ENCODE assay signal across 19 mouse cellular contexts in genomic region chr5:3652903-3653575, GRCm38 (mm10). TPM values are rescaled to one million over a fixed set of nuclear protein-coding genes. Genes with fewer than 3 reads are reported as not detected.
DNase-seq lines count a peak whose midpoint lies in the region; ATAC-seq and TF ChIP-seq lines count a peak whose summit lies in the region.
"Not testable (repeated sequence)": the region's sequence is repeated elsewhere in the genome, so short reads cannot be mapped to it uniquely, and the experiment has no call there.
"Had no signal": no experiment of that assay in that cellular context is flagged by ENCODE, and none has a peak within 500 bp of the region (broad histone marks: within the 10 kb centered on the region; RNA-seq: fewer than 3 reads in every experiment).

No protein-coding gene starts in this region.

- TF ChIP-seq POLR2A in MEL (IDR thresholded peaks at IDR 0.05; ENCODE audit: control insufficient read depth in 1 of 2, insufficient read depth in 1 of 2, low read depth in 1 of 2, low read length in 2 of 2, poor library complexity in 1 of 2), result peak in 1 of 2 experiments; percentile 50; a peak in 1 of 4 replicates

- not testable (repeated sequence) for H3K9me3 ChIP-seq in MEL (replicated peaks; ENCODE audit: insufficient read depth, low read length); heart, embryonic 10.5 days; liver, embryonic 11.5 days (ENCODE audit: control insufficient read depth, low read length)

- peaks cover 6 to 25% of the 10 kb centered on the region in 2 experiments for H3K4me1 ChIP-seq in MEL (ENCODE audit: control insufficient read depth in 1 of 2, insufficient read depth in 2 of 2, low read length in 2 of 2)
- not testable (repeated sequence) for H3K4me1 ChIP-seq in heart, embryonic 10.5 days; liver, embryonic 11.5 days (replicated peaks; ENCODE audit: control insufficient read depth, insufficient read depth, low read length)

- WGBS in heart, embryonic 10.5 days, result 92% methylated on average over 17 of the region's 25 CpGs
- 91% methylated on average over 14 of the region's 25 CpGs for WGBS in liver, embryonic 11.5 days

- H3K27me3 ChIP-seq in MEL (ENCODE audit: control insufficient read depth in 1 of 2, insufficient read depth in 2 of 2, low read length in 2 of 2); heart, embryonic 10.5 days (ENCODE audit: insufficient read depth, poor library complexity, severe bottlenecking); liver, embryonic 11.5 days (replicated peaks; ENCODE audit: control insufficient read depth, insufficient read depth, low read length): not testable (repeated sequence)

- H3K9ac ChIP-seq in MEL (ENCODE audit: control insufficient read depth, low read depth, low read length, poor library complexity, severe bottlenecking), result peak overlapping the region; percentile 81
- H3K9ac ChIP-seq in liver, embryonic 11.5 days (ENCODE audit: low read depth, low read length), result not testable (repeated sequence)

- peak overlapping the region; percentile 50 to 56 for H3K4me3 ChIP-seq in MEL (ENCODE audit: control insufficient read depth in 1 of 2, insufficient read depth in 1 of 2, low read depth in 2 of 2, low read length in 2 of 2)
- H3K4me3 ChIP-seq in heart, embryonic 10.5 days; liver, embryonic 11.5 days (ENCODE audit: low read depth, low read length): not testable (repeated sequence)

- H3K36me3 ChIP-seq in MEL (ENCODE audit: control insufficient read depth in 1 of 2, insufficient read depth in 2 of 2, low read length in 2 of 2), result peaks cover 0 to 23% of the 10 kb centered on the region in 2 experiments; a peak in 2 of 4 replicates
- not testable (repeated sequence) for H3K36me3 ChIP-seq in heart, embryonic 10.5 days; liver, embryonic 11.5 days (ENCODE audit: control insufficient read depth, insufficient read depth, low read length)

- H3K79me2 ChIP-seq in MEL (ENCODE audit: control insufficient read depth, insufficient read depth, low read length, poor library complexity), result not testable (repeated sequence)

- peak; percentile 73 for DNase-seq in MEL (ENCODE audit: low read depth, low spot score)
- peak; percentile 30 for DNase-seq in heart, embryonic 10.5 days (ENCODE audit: low spot score)
- peak; percentile 17 for DNase-seq in liver, embryonic 11.5 days (ENCODE audit: low spot score)

- not testable (repeated sequence) for ATAC-seq in liver, embryonic 11.5 days (replicated peaks; ENCODE audit: low FRiP score)

- H3K4me2 ChIP-seq in liver, embryonic 11.5 days, result not testable (repeated sequence)

- not testable (repeated sequence) for TF ChIP-seq CTCF in MEL (IDR thresholded peaks at IDR 0.05 in 2 of 3, conservative IDR thresholded peaks at IDR 0.05 in 1 of 3; ENCODE audit: control insufficient read depth in 1 of 3, insufficient read depth in 1 of 3, low read depth in 2 of 3, low read length in 3 of 3, poor library complexity in 1 of 3, severe bottlenecking in 1 of 3)

- TF ChIP-seq EP300 in MEL (IDR thresholded peaks at IDR 0.05; ENCODE audit: low read depth in 1 of 2, low read length in 2 of 2), result 0 out of 4 replicates have a peak, but pooled peaks of 1 of the 2 experiments have one; percentile 5

- not testable (repeated sequence) for TF ChIP-seq RAD21 in MEL (IDR thresholded peaks at IDR 0.05; ENCODE audit: low read depth, low read length)

- H3K27ac ChIP-seq in MEL (ENCODE audit: control insufficient read depth, low read depth, low read length), result peak overlapping the region; percentile 97
- H3K27ac ChIP-seq in heart, embryonic 10.5 days; liver, embryonic 11.5 days (ENCODE audit: low read depth, low read length): not testable (repeated sequence)

TF ChIP-seq in MEL, 35 proteins besides CTCF, POLR2A, EP300 and RAD21:
- TF ChIP-seq HCFC1 (IDR thresholded peaks at IDR 0.05; ENCODE audit: low read depth, low read length) (peak; percentile 52; the same call in 1 of the 2 replicates), SIN3A (IDR thresholded peaks at IDR 0.05; ENCODE audit: low read length) (peak; percentile 83), NELFE (IDR thresholded peaks at IDR 0.05; ENCODE audit: low read depth, low read length) (peak; percentile 62), NRF1 (IDR thresholded peaks at IDR 0.05; ENCODE audit: insufficient read depth, low read depth, low read length, poor library complexity, severe bottlenecking) (peak; percentile 33; the same call in 1 of the 2 replicates), TBP (IDR thresholded peaks at IDR 0.05; ENCODE audit: low read depth, low read length) (peak; percentile 50; the same call in 1 of the 2 replicates), MYC (IDR thresholded peaks at IDR 0.05; ENCODE audit: low read depth, low read length) (peak; percentile 61; the same call in 1 of the 2 replicates), MAX (IDR thresholded peaks at IDR 0.05; ENCODE audit: low read length) (peak; percentile 44; the same call in 1 of the 2 replicates), ETS1 (IDR thresholded peaks at IDR 0.05; ENCODE audit: low read depth, low read length) (peak; percentile 47)

RNA-seq across cellular contexts. Expression of gene Tmbim7, which starts 2.1 kb away (rescaled TPM):
- total RNA-seq in MEL (2012; rRNA removed), result 0.16 TPM in 1 of 2 replicates, not detected in the other
- under 1 TPM in 1 of 2 experiments, not detected in 1; 0.06 TPM for polyA plus RNA-seq in MEL (2012; ENCODE audit: insufficient read depth in 1 of 2, insufficient read length in 2 of 2, low read depth in 1 of 2, low replicate concordance in 2 of 2, missing spikeins in 1 of 2)
- not detected in 2 replicates for polyA plus RNA-seq in heart, embryonic 10.5 days (2016; fragmentation: Nextera tagmentation; extraction: Ambion mirVana)
- not detected in 2 replicates for polyA plus RNA-seq in liver, embryonic 11.5 days (2014; fragmentation: Nextera tagmentation; extraction: Ambion mirVana)
- total RNA-seq: adrenal gland, adult 18-20 months; adrenal gland, adult 2 months; adrenal gland, adult 8-10 months; adrenal gland, postnatal 10 days; adrenal gland, postnatal 14 days; adrenal gland, postnatal 25 days; adrenal gland, postnatal 36 days; adrenal gland, postnatal 4 days; CH12.LX; ES-E14; G1E had no signal
- polyA plus RNA-seq: adrenal gland, adult 2 months; brain, embryonic 14.5 days; C2C12; CD4-positive, CD25-positive, alpha-beta regulatory T cell, adult 4 months; cerebellum, adult 2 months; G1E; Patski had no signal

RNA-seq across cellular contexts. Expression of gene Gatad1, which starts 3.9 kb away (rescaled TPM):
- 103 and 119 TPM in 2 replicates for total RNA-seq in MEL (2012; rRNA removed)
- 100 to 1,000 TPM; 186 to 564 TPM for polyA plus RNA-seq in MEL (2012; ENCODE audit: insufficient read depth in 1 of 2, insufficient read length in 2 of 2, low read depth in 1 of 2, low replicate concordance in 2 of 2, missing spikeins in 1 of 2)
- 63.0 and 68.9 TPM in 2 replicates for polyA plus RNA-seq in heart, embryonic 10.5 days (2016; fragmentation: Nextera tagmentation; extraction: Ambion mirVana)
- 43.2 and 45.7 TPM in 2 replicates for polyA plus RNA-seq in liver, embryonic 11.5 days (2014; fragmentation: Nextera tagmentation; extraction: Ambion mirVana)

RNA-seq across cellular contexts. Expression of gene Rbm48, which starts 56.7 kb away (rescaled TPM):
- total RNA-seq in MEL (2012; rRNA removed), result 12.0 and 12.7 TPM in 2 replicates
- 10 to 100 TPM in 1 of 2 experiments, not detected in 1; 12.9 TPM for polyA plus RNA-seq in MEL (2012; ENCODE audit: insufficient read depth in 1 of 2, insufficient read length in 2 of 2, low read depth in 1 of 2, low replicate concordance in 2 of 2, missing spikeins in 1 of 2)
- 10.9 and 11.4 TPM in 2 replicates for polyA plus RNA-seq in heart, embryonic 10.5 days (2016; fragmentation: Nextera tagmentation; extraction: Ambion mirVana)
- polyA plus RNA-seq in liver, embryonic 11.5 days (2014; fragmentation: Nextera tagmentation; extraction: Ambion mirVana), result 12.7 and 13.0 TPM in 2 replicates

RNA-seq across cellular contexts. Expression of gene Pex1, which starts 57.2 kb away (rescaled TPM):
- total RNA-seq in MEL (2012; rRNA removed), result 5.2 and 6.3 TPM in 2 replicates
- 10 to 100 TPM in 1 of 2 experiments, not detected in 1; 19.4 TPM for polyA plus RNA-seq in MEL (2012; ENCODE audit: insufficient read depth in 1 of 2, insufficient read length in 2 of 2, low read depth in 1 of 2, low replicate concordance in 2 of 2, missing spikeins in 1 of 2)
- 11.5 and 13.9 TPM in 2 replicates for polyA plus RNA-seq in heart, embryonic 10.5 days (2016; fragmentation: Nextera tagmentation; extraction: Ambion mirVana)
- 7.7 and 9.3 TPM in 2 replicates for polyA plus RNA-seq in liver, embryonic 11.5 days (2014; fragmentation: Nextera tagmentation; extraction: Ambion mirVana)

Comparison
In these comparisons a context has a peak if more than half of its experiments do, and no peak if none do; other contexts are left out.
1. DNase-seq: peak in every context shown above with its lines; median percentile 73 in MEL; 30 in heart, embryonic 10.5 days; 17 in liver, embryonic 11.5 days.